9 mouse cellular contexts compared by ENCODE assay signal in genomic region chr1:132317894-132318863, GRCm38 (mm10). TPM values are rescaled to one million over a fixed set of nuclear protein-coding genes. Genes with fewer than 3 reads are reported as not detected.
A peak's percentile ranks its signal among the peaks of the same experiment; 100 is the strongest.
DNase-seq lines count a peak whose midpoint lies in the region; ATAC-seq and TF ChIP-seq lines count a peak whose summit lies in the region.
"Had no signal": no experiment of that assay in that cellular context is flagged by ENCODE, and none has a peak within 500 bp of the region (broad histone marks: within the 10 kb centered on the region; RNA-seq: fewer than 3 reads in every experiment).

No protein-coding gene starts in this region.

- H3ac ChIP-seq in C2C12 (ENCODE audit: control insufficient read depth, insufficient read length, low read depth) = peak overlapping the region; percentile 12

- no peaks in the 10 kb centered on the region for H3K27me3 ChIP-seq in C2C12 (ENCODE audit: control insufficient read depth, insufficient read depth, insufficient read length)
- H3K27me3 ChIP-seq in midbrain, embryonic 10.5 days (ENCODE audit: low read depth, poor library complexity, severe bottlenecking) = peaks cover 17% of the 10 kb centered on the region
- no peaks in the 10 kb centered on the region for H3K27me3 ChIP-seq in cerebellum, adult 2 months (ENCODE audit: control insufficient read depth, insufficient read depth, low read length)

- peaks cover 27% of the 10 kb centered on the region for H3K36me3 ChIP-seq in C2C12 (ENCODE audit: control insufficient read depth, insufficient read depth)
- H3K36me3 ChIP-seq in midbrain, embryonic 10.5 days = peaks cover 44% of the 10 kb centered on the region

- H3K4me3 ChIP-seq in C2C12 (ENCODE audit: insufficient read depth, poor library complexity, severe bottlenecking) = peak overlapping the region; percentile 59
- H3K4me3 ChIP-seq in midbrain, embryonic 10.5 days = peak overlapping the region; percentile 88
- H3K4me3 ChIP-seq in cerebellum, adult 2 months (replicated peaks; ENCODE audit: insufficient read depth, low read depth, low read length) = no peak overlapping the region

- DNase-seq in embryo, embryonic 10.5 days (ENCODE audit: low spot score) = peak; percentile 32
- no peak for DNase-seq in embryo, embryonic 10 days (ENCODE audit: low spot score)
- no peak for DNase-seq in midbrain, embryonic 10.5 days (ENCODE audit: low spot score)
- DNase-seq in cerebellum, adult 2 months = no peak
- DNase-seq in spleen, adult 12 weeks (ENCODE audit: low spot score) = no peak
- no peak for DNase-seq in left cerebral cortex, adult 8-10 months (ENCODE audit: low spot score in 2 of 2)
- DNase-seq: gastrocnemius, postnatal 25 days had no signal

- no peak for TF ChIP-seq CTCF in C2C12 (IDR thresholded peaks at IDR 0.05; ENCODE audit: control insufficient read depth, insufficient read depth, insufficient read length)
- no peak for TF ChIP-seq CTCF in cerebellum, adult 2 months (IDR thresholded peaks at IDR 0.05; ENCODE audit: borderline replicate concordance, insufficient read depth, low read depth, low read length)

- H3K79me3 ChIP-seq in C2C12 (ENCODE audit: low read depth) = peaks cover 61% of the 10 kb centered on the region

- TF ChIP-seq POLR2A in cerebellum, adult 2 months (IDR thresholded peaks at IDR 0.05; ENCODE audit: borderline replicate concordance, insufficient read depth, low read length) = no peak

- peaks cover 77% of the 10 kb centered on the region for H3K79me2 ChIP-seq in C2C12 (ENCODE audit: control insufficient read depth, insufficient read depth)

- ATAC-seq in granulocyte monocyte progenitor cell, adult 5-6 weeks (replicated peaks; ENCODE audit: poor library complexity, severe bottlenecking) = peak; percentile 72

- H3K9me3 ChIP-seq in midbrain, embryonic 10.5 days (replicated peaks) = no peaks in the 10 kb centered on the region

- WGBS in midbrain, embryonic 10.5 days = 34% methylated on average over 8 of the region's 8 CpGs
- WGBS in cerebellum, adult 2 months = 80% methylated on average over 8 of the region's 8 CpGs

- peak overlapping the region; percentile 95 for H3K27ac ChIP-seq in midbrain, embryonic 10.5 days (replicated peaks)
- H3K27ac ChIP-seq in cerebellum, adult 2 months (ENCODE audit: insufficient read depth, low read length) = no peak overlapping the region

- H3K4me1 ChIP-seq in midbrain, embryonic 10.5 days = peaks cover 94% of the 10 kb centered on the region
- H3K4me1 ChIP-seq in cerebellum, adult 2 months (ENCODE audit: control insufficient read depth, insufficient read depth, low read length) = peaks cover 12% of the 10 kb centered on the region

TF ChIP-seq in C2C12, 6 proteins besides CTCF, POLR2A, EP300 and RAD21:
- no peak for TF ChIP-seq MYOG (IDR thresholded peaks at IDR 0.05; ENCODE audit: control insufficient read depth, extremely low read depth, insufficient read length)
- TF ChIP-seq USF1 (IDR thresholded peaks at IDR 0.05; ENCODE audit: low read depth) = no peak
- TF ChIP-seq FOSL1 (IDR thresholded peaks at IDR 0.05; ENCODE audit: insufficient read depth, low read length, poor library complexity, severe bottlenecking) = no peak
- TF ChIP-seq MYOD1 (IDR thresholded peaks at IDR 0.05; ENCODE audit: control insufficient read depth, insufficient read length, low read depth) = no peak
- no peak for TF ChIP-seq MAX (IDR thresholded peaks at IDR 0.05)
- no peak for TF ChIP-seq CEBPB (IDR thresholded peaks at IDR 0.05; ENCODE audit: low read depth)

RNA-seq across cellular contexts. Expression of gene Nuak2, which starts 2.3 kb away (rescaled TPM):
- 11.7 TPM for polyA plus RNA-seq in C2C12 (2012; fragmentation: generic; extraction: Trizol)
- 37.2 and 40.4 TPM in 2 replicates for total RNA-seq in granulocyte monocyte progenitor cell, adult 5-6 weeks (2014; fragmentation: Nextera tagmentation)
- total RNA-seq in granulocyte monocyte progenitor cell, adult 5-6 weeks (2017) = 19.3 and 21.7 TPM in 2 replicates
- polyA plus RNA-seq in midbrain, embryonic 10.5 days (2016; fragmentation: Nextera tagmentation; extraction: Ambion mirVana) = 87.1 and 101 TPM in 2 replicates
- 2.9 and 3.3 TPM in 2 replicates for polyA plus RNA-seq in cerebellum, adult 2 months (2012; rRNA removed)
- total RNA-seq in left cerebral cortex, adult 8-10 months (2022) = 1 to 10 TPM in 3 of 4 experiments, under 1 TPM in 1; 0.81 to 1.7 (median 1.3) TPM

RNA-seq across cellular contexts. Expression of gene Klhdc8a, which starts 19.8 kb away (rescaled TPM):
- polyA plus RNA-seq in C2C12 (2012; fragmentation: generic; extraction: Trizol) = 19.0 TPM
- total RNA-seq in granulocyte monocyte progenitor cell, adult 5-6 weeks (2014; fragmentation: Nextera tagmentation) = not detected in 2 replicates
- not detected in 2 replicates for total RNA-seq in granulocyte monocyte progenitor cell, adult 5-6 weeks (2017)
- 1.4 and 2.8 TPM in 2 replicates for polyA plus RNA-seq in midbrain, embryonic 10.5 days (2016; fragmentation: Nextera tagmentation; extraction: Ambion mirVana)
- polyA plus RNA-seq in cerebellum, adult 2 months (2012; rRNA removed) = 25.1 and 29.6 TPM in 2 replicates
- total RNA-seq in left cerebral cortex, adult 8-10 months (2022) = 10 to 100 TPM; 12.3 to 15.1 (median 13.6) TPM
